Mouse (Mus musculus): ENCODE results near the gene Cnksr3.

The Cnksr3 gene

DNA sequence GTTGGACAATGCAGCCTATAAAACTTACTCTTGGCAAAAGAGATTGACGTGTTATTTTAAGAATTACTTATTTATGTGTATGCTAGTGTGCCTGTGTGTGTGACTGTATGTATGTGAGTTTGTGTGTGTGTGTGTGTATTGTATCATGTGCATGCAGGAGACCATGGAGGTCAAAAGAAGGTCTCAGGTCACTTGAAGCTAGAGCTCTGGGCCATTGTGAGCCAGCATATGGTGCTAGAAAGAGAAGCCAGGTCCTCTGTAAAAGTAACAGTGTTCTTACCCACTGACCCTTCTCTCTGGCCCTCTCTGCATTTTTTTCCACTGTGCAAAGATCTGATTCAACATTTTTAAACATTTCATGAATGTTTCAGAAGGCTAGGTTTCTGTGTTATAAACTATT is 134.1 kb downstream of the Cnksr3 start:
- no peak for DNase-seq (ENCODE audit: low spot score in 2 of 2)

DNA sequence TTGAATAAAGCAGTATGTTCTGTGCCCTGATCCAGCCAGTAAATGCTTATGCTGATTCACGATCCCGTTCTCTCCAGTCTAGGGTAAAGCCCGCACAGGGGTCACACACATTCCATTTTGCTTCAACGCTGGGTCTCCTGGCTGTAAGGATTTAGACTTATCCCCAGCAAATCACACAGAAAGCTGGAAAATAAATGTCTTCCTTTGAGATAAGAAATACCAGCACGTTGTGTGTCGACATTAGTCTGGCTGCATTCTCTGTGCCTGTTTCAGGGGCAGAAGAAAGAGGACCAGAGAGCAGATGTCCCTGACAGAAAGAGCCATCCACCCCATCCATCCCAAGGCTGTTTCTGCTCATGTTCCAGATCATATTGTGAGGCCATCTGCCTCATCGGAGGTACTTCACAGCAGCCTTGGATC is 134.6 kb downstream of the Cnksr3 start:
- no peak for DNase-seq (ENCODE audit: low spot score in 2 of 2)

DNA sequence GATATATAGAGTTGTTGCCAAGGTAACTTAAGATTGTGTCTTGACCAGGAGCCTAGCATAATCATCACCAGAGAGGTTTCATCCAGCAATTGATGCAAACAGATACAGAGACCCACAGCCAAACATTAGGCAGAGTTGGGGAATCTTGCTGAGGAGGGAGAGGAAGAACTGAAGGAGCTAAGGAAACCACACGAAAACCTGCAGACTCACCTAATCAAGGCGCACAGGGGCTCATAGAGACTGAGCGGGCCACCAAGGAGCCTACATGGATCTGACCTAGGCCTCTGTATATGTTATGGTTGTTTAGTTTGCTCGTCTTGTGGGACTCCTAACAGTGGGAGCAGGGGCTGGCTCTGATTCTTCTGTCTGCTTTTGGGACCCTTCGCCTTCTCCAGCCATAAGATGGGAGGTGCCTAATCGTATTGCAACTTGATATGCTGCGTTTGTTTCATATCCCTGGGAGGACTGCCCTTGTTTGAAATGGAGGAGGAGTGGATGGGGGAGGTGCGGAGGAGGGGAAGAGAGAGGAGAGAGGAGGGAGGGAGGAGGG is 135.3 kb downstream of the Cnksr3 start:
- no peak for DNase-seq (ENCODE audit: low spot score in 2 of 2)

DNA sequence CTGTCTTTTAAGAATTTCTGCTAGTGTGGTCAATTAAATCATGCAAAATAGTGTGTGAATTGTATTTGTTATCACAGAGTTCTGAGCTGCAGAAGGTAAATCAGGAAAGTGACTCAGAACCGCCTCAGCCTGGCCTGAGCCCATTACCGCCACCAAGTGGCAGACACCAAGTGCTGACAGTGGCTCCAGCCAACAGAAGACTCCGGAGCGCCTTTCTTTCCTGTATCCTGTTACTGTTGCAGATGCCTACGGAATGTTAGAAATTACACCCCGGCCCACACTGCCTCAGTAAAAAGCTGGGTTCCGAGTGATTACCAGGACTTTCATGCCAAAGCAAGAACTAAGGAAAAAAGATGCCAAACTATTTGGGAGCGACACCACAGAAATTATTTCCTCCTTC is 135.8 kb downstream of the Cnksr3 start:
- DNase-seq (ENCODE audit: low spot score in 2 of 2): peak; percentile 82 to 92

DNA sequence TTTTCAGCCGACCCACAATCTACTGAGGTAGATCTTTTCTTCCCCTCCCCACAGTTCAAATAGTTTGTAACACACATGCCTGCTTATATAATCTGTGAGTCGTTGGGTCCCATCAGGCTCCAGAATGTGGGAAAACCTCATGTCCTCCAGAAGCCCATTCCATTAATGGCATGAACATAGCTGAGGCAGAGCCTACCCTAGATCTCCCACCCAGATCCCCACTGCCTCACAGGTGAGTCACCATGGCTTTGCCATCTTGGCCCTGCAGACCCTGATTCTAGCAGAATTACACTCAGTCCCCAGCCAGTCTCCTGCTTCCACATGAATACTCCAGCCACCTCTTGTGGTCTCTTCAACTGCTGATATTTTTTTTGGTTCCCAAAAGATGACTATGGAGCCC is 136.4 kb downstream of the Cnksr3 start:
- no peak for DNase-seq (ENCODE audit: low spot score in 2 of 2)

DNA sequence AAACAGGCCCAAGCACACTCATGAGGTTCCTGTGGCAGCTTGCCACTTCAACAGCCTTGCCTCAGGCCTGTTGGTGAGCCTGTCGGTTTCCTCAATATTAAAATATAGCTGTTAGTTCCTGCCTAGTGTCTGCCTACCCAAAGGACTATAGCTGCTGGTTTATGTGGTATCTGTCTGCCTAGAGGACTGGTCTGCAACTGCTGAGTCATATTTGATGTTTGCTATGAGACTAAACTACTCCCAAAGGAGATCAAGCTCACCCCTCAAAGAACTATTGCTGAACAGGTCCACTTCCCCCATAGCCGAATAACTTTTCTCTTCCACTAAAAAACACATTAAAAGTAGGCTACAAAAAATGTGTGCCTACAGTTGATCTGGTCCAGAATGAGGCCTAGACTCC is 137.8 kb downstream of the Cnksr3 start:
- DNase-seq (ENCODE audit: low spot score in 2 of 2): no peak

DNA sequence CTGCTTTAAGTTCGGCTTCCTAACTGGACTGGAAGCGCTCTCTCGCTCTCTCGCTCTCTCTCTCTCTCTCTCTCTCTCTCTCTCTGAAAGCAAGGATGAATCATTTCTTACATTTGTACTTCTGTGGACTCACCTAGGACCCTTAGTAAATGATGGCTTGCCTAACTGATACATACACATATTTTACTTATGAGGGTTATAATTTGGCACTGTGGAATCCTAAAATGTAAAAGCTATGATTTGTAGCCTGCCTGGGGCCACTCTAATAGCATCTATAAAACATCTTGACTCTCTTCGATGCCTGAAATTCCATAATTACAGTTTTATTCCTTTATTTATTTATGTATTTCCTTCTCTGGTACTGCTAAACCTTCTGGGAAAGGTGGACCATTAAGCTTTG is 141.1 kb downstream of the Cnksr3 start:
- DNase-seq (ENCODE audit: low spot score in 2 of 2): no peak

DNA sequence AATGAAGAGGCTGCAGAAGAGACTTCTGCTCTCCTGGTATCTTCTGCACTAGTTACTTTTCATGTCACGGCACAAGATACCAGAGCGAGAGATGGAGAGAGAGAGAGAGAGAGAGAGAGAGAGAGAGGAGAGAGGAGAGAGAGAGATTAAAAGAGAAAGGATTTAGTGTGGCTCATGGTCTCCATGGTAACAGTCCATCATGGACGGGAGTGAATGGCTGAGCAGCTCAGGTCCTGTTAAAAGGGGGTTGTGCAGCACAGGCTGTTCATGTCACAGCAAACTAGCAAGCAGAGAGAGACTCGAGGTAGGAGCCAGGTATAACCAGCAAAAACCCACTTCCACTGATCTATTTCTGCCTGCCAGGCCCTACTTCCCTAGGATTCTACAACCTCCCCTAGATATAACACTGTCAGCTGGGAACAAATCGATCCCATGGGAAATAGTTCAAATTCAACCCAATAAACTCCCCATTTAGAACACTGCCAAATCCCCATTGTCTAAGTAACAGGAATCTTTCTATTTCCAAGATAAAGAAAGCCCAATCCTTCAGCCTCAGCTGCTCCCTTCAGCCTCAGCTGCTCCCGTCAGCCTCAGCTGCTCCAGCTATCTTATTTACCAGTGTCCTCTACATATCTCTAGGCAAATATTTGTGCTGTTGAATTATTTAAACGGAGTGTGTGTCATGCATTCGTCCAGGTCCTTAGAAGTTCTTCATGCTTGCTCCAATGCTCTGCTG is 141.8 kb downstream of the Cnksr3 start:
- DNase-seq (ENCODE audit: low spot score in 2 of 2): no peak

DNA sequence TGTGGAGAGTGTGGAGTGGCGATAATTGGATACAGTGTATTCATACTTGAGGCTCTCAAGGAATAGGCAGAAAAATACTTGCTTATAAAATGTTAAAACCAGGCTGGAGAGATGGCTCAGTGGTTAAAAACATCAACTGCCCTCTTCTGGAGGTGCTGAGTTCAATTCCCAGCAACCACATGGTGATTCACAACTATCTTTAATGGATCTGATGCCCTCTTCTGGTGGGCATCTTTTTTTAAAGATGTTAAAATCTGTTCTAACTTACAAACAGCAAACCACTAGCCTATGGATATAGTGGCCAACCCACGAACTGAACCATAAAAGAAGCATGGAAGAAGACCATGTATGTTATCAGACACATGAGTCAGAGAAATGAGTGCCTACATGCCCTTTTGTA is 142.9 kb downstream of the Cnksr3 start:
- DNase-seq (ENCODE audit: low spot score in 2 of 2): no peak
